Mouse (Mus musculus): ENCODE measurements around the gene Hace1. TPM values are rescaled to one million over a fixed set of nuclear protein-coding genes. Genes with fewer than 3 reads are reported as not detected.

Hace1 gene
- polyA plus RNA-seq, 1 experiment: 27.4 TPM

- no peak overlapping the region for H3K4me3 ChIP-seq (replicated peaks; ENCODE audit: insufficient read depth, low read depth, low read length)
- H3K27me3 ChIP-seq (ENCODE audit: control insufficient read depth, insufficient read depth, low read length): no peaks in the 10 kb centered on the region
- TF ChIP-seq CTCF (IDR thresholded peaks at IDR 0.05; ENCODE audit: borderline replicate concordance, insufficient read depth, low read depth, low read length) (no peak), POLR2A (IDR thresholded peaks at IDR 0.05; ENCODE audit: borderline replicate concordance, insufficient read depth, low read length) (no peak)
- no peak for DNase-seq
- 75% methylated on average over 3 of the region's 3 CpGs for WGBS
- H3K4me1 ChIP-seq (ENCODE audit: control insufficient read depth, insufficient read depth, low read length): no peaks in the 10 kb centered on the region
- H3K27ac ChIP-seq (ENCODE audit: insufficient read depth, low read length): no peak overlapping the region
Observed at GRCm38 (mm10) chr10:45605853-45606252, 28.2 kb downstream of the Hace1 start.

GRCm38 (mm10) chr10:45610727-45611126, 33.1 kb downstream of the Hace1 start:
- Histone ChIP-seq H3K27me3 (ENCODE audit: control insufficient read depth, insufficient read depth, low read length) (no peaks in the 10 kb centered on the region), H3K27ac (ENCODE audit: insufficient read depth, low read length) (no peak overlapping the region), H3K4me1 (ENCODE audit: control insufficient read depth, insufficient read depth, low read length) (no peaks in the 10 kb centered on the region), H3K4me3 (replicated peaks; ENCODE audit: insufficient read depth, low read depth, low read length) (no peak overlapping the region)
- WGBS: 65% methylated on average over 1 of the region's 1 CpGs
- DNase-seq: no peak
- TF ChIP-seq CTCF (IDR thresholded peaks at IDR 0.05; ENCODE audit: borderline replicate concordance, insufficient read depth, low read depth, low read length) (no peak), POLR2A (IDR thresholded peaks at IDR 0.05; ENCODE audit: borderline replicate concordance, insufficient read depth, low read length) (no peak)

DNA sequence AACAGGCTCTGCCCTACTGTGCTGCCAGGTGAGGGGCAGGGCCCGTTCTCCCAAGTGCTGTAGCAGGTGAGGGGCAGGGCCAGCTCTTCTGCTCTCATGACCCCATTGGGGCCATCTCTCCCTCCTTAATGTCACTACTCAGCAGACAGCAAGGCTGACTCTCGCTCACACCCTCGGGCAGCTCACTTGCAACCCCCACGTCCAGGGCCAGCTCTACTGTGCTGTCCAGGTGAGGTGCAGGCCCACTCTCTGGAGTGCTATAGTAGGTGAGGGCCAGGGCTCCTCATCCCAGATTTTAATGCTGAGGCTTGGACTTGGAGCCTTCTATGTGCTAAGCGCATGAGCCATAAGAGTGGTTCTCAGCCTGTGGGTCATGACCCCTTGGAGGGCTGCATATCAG, 38.4 kb downstream of the Hace1 start:
- Histone ChIP-seq H3K4me1 (ENCODE audit: control insufficient read depth, insufficient read depth, low read length) (no peaks in the 10 kb centered on the region), H3K27me3 (ENCODE audit: control insufficient read depth, insufficient read depth, low read length) (no peaks in the 10 kb centered on the region), H3K27ac (ENCODE audit: insufficient read depth, low read length) (no peak overlapping the region), H3K4me3 (replicated peaks; ENCODE audit: insufficient read depth, low read depth, low read length) (no peak overlapping the region)
- no peak for DNase-seq
- TF ChIP-seq CTCF (IDR thresholded peaks at IDR 0.05; ENCODE audit: borderline replicate concordance, insufficient read depth, low read depth, low read length): no peak
- TF ChIP-seq POLR2A (IDR thresholded peaks at IDR 0.05; ENCODE audit: borderline replicate concordance, insufficient read depth, low read length): no peak
- 93% methylated on average over 5 of the region's 5 CpGs for WGBS

DNA sequence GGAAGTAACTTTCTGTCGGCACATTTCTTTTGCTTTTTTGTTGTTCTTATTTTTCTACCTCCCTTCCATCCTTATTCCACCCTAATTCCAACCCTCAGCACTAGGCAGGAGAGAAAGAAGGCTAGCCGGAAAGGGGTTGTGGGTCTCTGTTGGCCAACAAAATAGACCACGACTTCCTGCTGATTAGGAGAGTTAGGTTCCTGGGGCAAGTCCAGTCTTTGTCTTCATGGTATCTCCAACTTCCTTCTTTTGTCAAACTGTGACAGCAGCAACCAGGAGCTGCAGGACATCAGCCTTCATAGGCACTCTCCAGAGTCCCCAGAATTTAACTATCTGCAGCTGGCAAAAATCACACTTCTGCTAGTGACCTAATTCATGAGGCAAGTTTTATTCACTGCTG, 41.4 kb downstream of the Hace1 start:
- Histone ChIP-seq H3K27me3 (ENCODE audit: control insufficient read depth, insufficient read depth, low read length) (no peaks in the 10 kb centered on the region), H3K4me1 (ENCODE audit: control insufficient read depth, insufficient read depth, low read length) (no peaks in the 10 kb centered on the region), H3K4me3 (replicated peaks; ENCODE audit: insufficient read depth, low read depth, low read length) (no peak overlapping the region), H3K27ac (ENCODE audit: insufficient read depth, low read length) (no peak overlapping the region)
- 76% methylated on average over 3 of the region's 3 CpGs for WGBS
- TF ChIP-seq CTCF (IDR thresholded peaks at IDR 0.05; ENCODE audit: borderline replicate concordance, insufficient read depth, low read depth, low read length) (no peak), POLR2A (IDR thresholded peaks at IDR 0.05; ENCODE audit: borderline replicate concordance, insufficient read depth, low read length) (no peak)
- no peak for DNase-seq

- no peaks in the 10 kb centered on the region for H3K4me1 ChIP-seq (ENCODE audit: control insufficient read depth, insufficient read depth, low read length)
- no peak for TF ChIP-seq POLR2A (IDR thresholded peaks at IDR 0.05; ENCODE audit: borderline replicate concordance, insufficient read depth, low read length)
- no peak for TF ChIP-seq CTCF (IDR thresholded peaks at IDR 0.05; ENCODE audit: borderline replicate concordance, insufficient read depth, low read depth, low read length)
- 75% methylated on average over 3 of the region's 3 CpGs for WGBS
Observed at GRCm38 (mm10) chr10:45631995-45632394, 54.4 kb downstream of the Hace1 start.

DNA sequence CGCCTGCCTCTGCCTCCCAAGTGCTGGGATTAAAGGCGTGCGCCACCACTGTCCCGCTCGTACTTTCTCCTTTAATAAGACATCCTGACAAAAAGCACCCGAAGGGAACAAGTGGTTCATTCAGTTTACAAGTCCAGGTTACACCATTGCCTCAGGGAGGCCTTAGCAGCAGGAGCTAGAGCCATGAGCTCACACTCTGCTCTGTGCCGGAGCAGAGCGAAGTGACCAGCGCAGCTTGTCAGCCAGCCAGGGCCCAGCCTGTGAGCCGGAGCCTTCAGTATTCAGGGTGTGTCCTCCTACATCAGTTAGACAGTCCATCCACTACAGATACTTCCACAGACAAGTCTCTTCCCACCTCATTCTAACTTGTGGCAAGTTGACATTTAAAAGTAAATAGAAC, 55.0 kb downstream of the Hace1 start:
- DNase-seq: peak; percentile 32 to 44
- Histone ChIP-seq H3K4me3 (replicated peaks; ENCODE audit: insufficient read depth, low read depth, low read length) (no peak overlapping the region), H3K27ac (ENCODE audit: insufficient read depth, low read length) (no peak overlapping the region), H3K4me1 (ENCODE audit: control insufficient read depth, insufficient read depth, low read length) (no peaks in the 10 kb centered on the region), H3K27me3 (ENCODE audit: control insufficient read depth, insufficient read depth, low read length) (no peaks in the 10 kb centered on the region)
- 62% methylated on average over 10 of the region's 10 CpGs for WGBS
- TF ChIP-seq POLR2A (IDR thresholded peaks at IDR 0.05; ENCODE audit: borderline replicate concordance, insufficient read depth, low read length): no peak
- no peak for TF ChIP-seq CTCF (IDR thresholded peaks at IDR 0.05; ENCODE audit: borderline replicate concordance, insufficient read depth, low read depth, low read length)

More at GRCm38 (mm10) chr10:45631995-45632394, 54.4 kb downstream of the Hace1 start:
- no peak overlapping the region for H3K4me3 ChIP-seq (replicated peaks; ENCODE audit: insufficient read depth, low read depth, low read length)
- no peak for DNase-seq
- no peaks in the 10 kb centered on the region for H3K27me3 ChIP-seq (ENCODE audit: control insufficient read depth, insufficient read depth, low read length)
- H3K27ac ChIP-seq (ENCODE audit: insufficient read depth, low read length): no peak overlapping the region

- H3K27ac ChIP-seq (ENCODE audit: insufficient read depth, low read length): no peak overlapping the region
- no peaks in the 10 kb centered on the region for H3K27me3 ChIP-seq (ENCODE audit: control insufficient read depth, insufficient read depth, low read length)
- DNase-seq: no peak
- 89% methylated on average over 3 of the region's 3 CpGs for WGBS
- TF ChIP-seq CTCF (IDR thresholded peaks at IDR 0.05; ENCODE audit: borderline replicate concordance, insufficient read depth, low read depth, low read length): no peak
- no peak for TF ChIP-seq POLR2A (IDR thresholded peaks at IDR 0.05; ENCODE audit: borderline replicate concordance, insufficient read depth, low read length)
- no peak overlapping the region for H3K4me3 ChIP-seq (replicated peaks; ENCODE audit: insufficient read depth, low read depth, low read length)
- H3K4me1 ChIP-seq (ENCODE audit: control insufficient read depth, insufficient read depth, low read length): no peaks in the 10 kb centered on the region
Observed at GRCm38 (mm10) chr10:45635201-45635600, 57.6 kb downstream of the Hace1 start.

- H3K27me3 ChIP-seq (ENCODE audit: control insufficient read depth, insufficient read depth, low read length): no peaks in the 10 kb centered on the region
- H3K27ac ChIP-seq (ENCODE audit: insufficient read depth, low read length): no peak overlapping the region
- H3K4me1 ChIP-seq (ENCODE audit: control insufficient read depth, insufficient read depth, low read length): no peaks in the 10 kb centered on the region
- no peak for TF ChIP-seq POLR2A (IDR thresholded peaks at IDR 0.05; ENCODE audit: borderline replicate concordance, insufficient read depth, low read length)
- no peak for TF ChIP-seq CTCF (IDR thresholded peaks at IDR 0.05; ENCODE audit: borderline replicate concordance, insufficient read depth, low read depth, low read length)
- no peak overlapping the region for H3K4me3 ChIP-seq (replicated peaks; ENCODE audit: insufficient read depth, low read depth, low read length)
- DNase-seq: no peak
Observed at GRCm38 (mm10) chr10:45639762-45640161, 62.1 kb downstream of the Hace1 start.
